Mouse (Mus musculus): ENCODE data around the gene Gnpat. TPM values are rescaled to one million over a fixed set of nuclear protein-coding genes. Genes with fewer than 3 reads are reported as not detected.

The Gnpat gene
- polyA plus RNA-seq, 1 experiment from 2014 or later, result 74.1 TPM

DNA sequence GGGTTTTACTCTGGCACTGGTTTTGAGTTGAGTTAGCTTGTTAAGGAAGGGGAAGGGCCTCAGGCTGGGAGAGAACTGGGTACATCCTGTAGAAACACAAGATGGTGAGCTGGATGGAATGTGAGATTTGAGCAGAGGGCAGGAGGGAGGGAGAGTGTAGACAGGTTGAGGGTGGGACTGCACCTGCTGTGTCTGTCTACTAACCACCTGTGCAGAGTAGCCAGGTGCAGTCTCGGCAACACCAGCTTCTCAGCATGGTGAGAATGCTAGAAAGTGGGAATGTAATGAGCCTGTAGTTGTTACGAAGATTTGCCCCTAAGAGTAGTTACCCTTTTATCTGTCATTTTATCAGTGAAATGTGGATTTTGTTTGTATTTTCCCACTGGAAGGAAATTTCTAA lies 42.6 kb downstream of the Gnpat start:
- 95% methylated on average over 2 of the region's 2 CpGs for WGBS
- ATAC-seq, result no peak
- Histone ChIP-seq H3K9ac (ENCODE audit: low read depth, low read length) (no peak overlapping the region), H3K27ac (ENCODE audit: low read length) (no peak overlapping the region), H3K4me3 (ENCODE audit: low read depth, low read length) (no peak overlapping the region), H3K9me3 (replicated peaks; ENCODE audit: control insufficient read depth, low read length, poor library complexity, severe bottlenecking) (no peaks in the 10 kb centered on the region), H3K4me2 (ENCODE audit: low read length) (no peak overlapping the region), H3K27me3 (ENCODE audit: control insufficient read depth, insufficient read depth, low read depth, low read length) (no peaks in the 10 kb centered on the region), H3K36me3 (ENCODE audit: control insufficient read depth, insufficient read depth, low read length) (peaks cover 43% of the 10 kb centered on the region), H3K4me1 (ENCODE audit: control insufficient read depth, insufficient read depth, low read length) (peaks cover 3% of the 10 kb centered on the region; the same call in 1 of the 2 replicates)

DNA sequence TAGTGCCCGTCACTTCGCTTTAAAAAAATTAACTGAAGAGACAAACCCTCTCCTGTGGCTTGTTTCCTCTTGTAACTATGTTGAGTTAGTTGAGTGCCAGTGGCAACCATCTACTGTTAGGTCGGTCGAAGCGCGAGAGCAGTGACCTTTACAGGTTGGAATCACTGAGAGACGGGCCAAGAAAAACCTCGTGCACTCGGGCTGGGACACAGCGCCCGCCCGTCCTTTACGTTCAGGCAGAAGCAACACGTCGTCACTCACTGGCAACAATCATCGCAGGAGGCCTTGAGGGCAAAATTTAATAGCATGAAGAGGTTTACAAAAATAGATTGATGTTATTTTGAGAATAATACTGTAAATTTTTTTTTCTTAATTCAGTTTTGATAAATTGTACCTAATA lies 47.1 kb downstream of the Gnpat start:
- Histone ChIP-seq H3K27me3 (ENCODE audit: control insufficient read depth, insufficient read depth, low read depth, low read length) (no peaks in the 10 kb centered on the region), H3K4me2 (ENCODE audit: low read length) (no peak overlapping the region), H3K4me3 (ENCODE audit: low read depth, low read length) (no peak overlapping the region), H3K4me1 (ENCODE audit: control insufficient read depth, insufficient read depth, low read length) (peaks cover 3% of the 10 kb centered on the region; the same call in 1 of the 2 replicates), H3K36me3 (ENCODE audit: control insufficient read depth, insufficient read depth, low read length) (peaks cover 46% of the 10 kb centered on the region), H3K9me3 (replicated peaks; ENCODE audit: control insufficient read depth, low read length, poor library complexity, severe bottlenecking) (no peaks in the 10 kb centered on the region), H3K9ac (ENCODE audit: low read depth, low read length) (no peak overlapping the region), H3K27ac (ENCODE audit: low read length) (no peak overlapping the region)
- WGBS, result 96% methylated on average over 16 of the region's 16 CpGs
- no peak for ATAC-seq

DNA sequence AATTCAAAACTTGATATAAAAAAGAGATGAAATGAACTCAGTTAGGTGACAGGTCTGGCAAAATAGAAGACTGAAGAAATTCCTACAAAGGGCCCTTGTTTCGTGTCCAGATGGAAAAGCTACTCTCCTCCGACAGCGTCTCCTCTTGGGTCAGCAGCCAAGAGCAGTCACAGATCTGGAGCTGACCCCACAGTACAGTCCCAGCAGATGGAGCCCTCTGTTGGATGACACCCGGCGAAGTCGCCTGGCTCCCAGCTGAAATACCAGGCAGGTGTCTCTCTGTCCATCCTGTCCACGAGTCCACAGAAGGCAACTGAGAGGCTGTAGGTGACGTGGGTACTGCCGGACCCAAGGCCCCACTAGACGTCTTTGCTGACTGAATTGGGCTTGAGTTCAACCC lies 47.5 kb downstream of the Gnpat start:
- no peak overlapping the region for H3K4me3 ChIP-seq (ENCODE audit: low read depth, low read length)
- peaks cover 49% of the 10 kb centered on the region for H3K36me3 ChIP-seq (ENCODE audit: control insufficient read depth, insufficient read depth, low read length)
- H3K4me1 ChIP-seq (ENCODE audit: control insufficient read depth, insufficient read depth, low read length), result peaks cover 2% of the 10 kb centered on the region; the same call in 1 of the 2 replicates
- H3K9ac ChIP-seq (ENCODE audit: low read depth, low read length), result no peak overlapping the region
- WGBS, result 90% methylated on average over 10 of the region's 10 CpGs
- H3K27me3 ChIP-seq (ENCODE audit: control insufficient read depth, insufficient read depth, low read depth, low read length), result no peaks in the 10 kb centered on the region
- H3K4me2 ChIP-seq (ENCODE audit: low read length), result no peak overlapping the region
- no peaks in the 10 kb centered on the region for H3K9me3 ChIP-seq (replicated peaks; ENCODE audit: control insufficient read depth, low read length, poor library complexity, severe bottlenecking)
- H3K27ac ChIP-seq (ENCODE audit: low read length), result no peak overlapping the region
- no peak for ATAC-seq

DNA sequence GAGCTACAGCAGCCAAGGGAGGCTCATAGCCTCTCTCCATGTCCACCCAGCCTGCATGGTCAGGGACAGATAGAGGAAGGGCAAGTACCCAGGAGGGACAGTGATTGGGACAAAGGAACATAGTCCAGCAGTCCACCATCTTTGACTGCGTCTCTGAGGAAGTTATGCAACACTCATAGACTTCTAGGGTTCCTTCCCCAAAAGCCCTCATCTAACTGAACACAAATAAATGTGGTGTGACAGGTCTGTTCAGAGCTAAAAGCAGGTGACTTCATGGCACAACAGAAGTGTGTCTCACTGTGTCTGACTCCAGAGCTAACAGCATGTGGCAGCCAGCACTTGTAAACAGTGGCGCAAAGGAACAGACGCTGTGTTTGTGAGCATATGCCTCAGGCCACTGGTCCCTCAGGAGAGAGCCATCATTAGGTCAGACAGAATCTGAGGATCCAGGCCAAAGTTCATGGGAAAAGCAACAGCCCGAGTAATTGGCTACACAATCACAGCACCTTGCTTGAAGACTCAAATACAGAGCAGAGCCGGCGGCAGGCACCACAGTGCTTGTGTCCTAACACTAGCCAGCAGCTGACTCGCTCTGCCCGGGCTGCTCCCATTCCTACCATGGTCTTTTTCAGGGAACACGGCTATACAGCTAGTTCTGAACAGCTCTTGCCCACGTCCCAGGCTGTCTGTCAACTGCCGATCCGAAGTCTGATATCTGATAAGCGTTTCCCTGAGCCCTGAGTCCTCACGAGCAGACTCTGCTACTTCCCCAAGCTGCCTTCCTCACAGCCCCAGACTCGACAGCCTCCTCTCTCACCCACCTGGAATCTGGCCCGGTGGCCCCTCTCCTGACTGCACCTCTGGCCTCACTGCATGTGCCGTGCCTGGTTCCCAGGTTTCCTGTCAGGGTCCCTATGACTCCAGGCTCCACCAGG lies 49.4 kb downstream of the Gnpat start:
- Histone ChIP-seq H3K27me3 (ENCODE audit: control insufficient read depth, insufficient read depth, low read depth, low read length) (no peaks in the 10 kb centered on the region), H3K9ac (ENCODE audit: low read depth, low read length) (no peak overlapping the region), H3K27ac (ENCODE audit: low read length) (no peak overlapping the region), H3K4me2 (ENCODE audit: low read length) (no peak overlapping the region), H3K36me3 (ENCODE audit: control insufficient read depth, insufficient read depth, low read length) (peaks cover 44% of the 10 kb centered on the region), H3K9me3 (replicated peaks; ENCODE audit: control insufficient read depth, low read length, poor library complexity, severe bottlenecking) (no peaks in the 10 kb centered on the region), H3K4me1 (ENCODE audit: control insufficient read depth, insufficient read depth, low read length) (no peaks in the 10 kb centered on the region), H3K4me3 (ENCODE audit: low read depth, low read length) (no peak overlapping the region)
- 81% methylated on average over 17 of the region's 17 CpGs for WGBS
- no peak for ATAC-seq

DNA sequence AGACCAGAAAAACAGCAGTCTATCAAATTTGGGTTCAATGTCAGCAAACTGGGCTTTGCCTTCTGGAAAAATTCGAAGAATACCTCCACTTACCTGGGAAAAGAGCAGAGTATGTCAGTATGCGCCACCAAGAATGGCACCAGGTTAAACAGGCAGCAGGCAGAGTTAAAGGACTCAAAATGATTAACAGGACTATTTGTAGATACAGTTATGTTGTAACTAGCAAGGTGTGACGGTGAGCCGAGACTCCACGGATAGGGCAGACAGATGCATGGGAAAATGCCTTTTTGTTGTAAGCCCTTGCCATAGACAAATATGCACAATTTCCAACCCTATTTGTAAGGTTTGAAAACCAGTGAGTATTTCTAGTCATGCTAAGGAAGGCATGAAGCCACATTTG lies 51.2 kb downstream of the Gnpat start:
- H3K4me3 ChIP-seq (ENCODE audit: low read depth, low read length), result no peak overlapping the region
- no peak overlapping the region for H3K9ac ChIP-seq (ENCODE audit: low read depth, low read length)
- ATAC-seq, result no peak
- H3K9me3 ChIP-seq (replicated peaks; ENCODE audit: control insufficient read depth, low read length, poor library complexity, severe bottlenecking), result no peaks in the 10 kb centered on the region
- 98% methylated on average over 5 of the region's 5 CpGs for WGBS
- H3K27ac ChIP-seq (ENCODE audit: low read length), result no peak overlapping the region
- H3K4me2 ChIP-seq (ENCODE audit: low read length), result no peak overlapping the region
- H3K27me3 ChIP-seq (ENCODE audit: control insufficient read depth, insufficient read depth, low read depth, low read length), result no peaks in the 10 kb centered on the region
- no peaks in the 10 kb centered on the region for H3K4me1 ChIP-seq (ENCODE audit: control insufficient read depth, insufficient read depth, low read length)
- peaks cover 35% of the 10 kb centered on the region for H3K36me3 ChIP-seq (ENCODE audit: control insufficient read depth, insufficient read depth, low read length)

DNA sequence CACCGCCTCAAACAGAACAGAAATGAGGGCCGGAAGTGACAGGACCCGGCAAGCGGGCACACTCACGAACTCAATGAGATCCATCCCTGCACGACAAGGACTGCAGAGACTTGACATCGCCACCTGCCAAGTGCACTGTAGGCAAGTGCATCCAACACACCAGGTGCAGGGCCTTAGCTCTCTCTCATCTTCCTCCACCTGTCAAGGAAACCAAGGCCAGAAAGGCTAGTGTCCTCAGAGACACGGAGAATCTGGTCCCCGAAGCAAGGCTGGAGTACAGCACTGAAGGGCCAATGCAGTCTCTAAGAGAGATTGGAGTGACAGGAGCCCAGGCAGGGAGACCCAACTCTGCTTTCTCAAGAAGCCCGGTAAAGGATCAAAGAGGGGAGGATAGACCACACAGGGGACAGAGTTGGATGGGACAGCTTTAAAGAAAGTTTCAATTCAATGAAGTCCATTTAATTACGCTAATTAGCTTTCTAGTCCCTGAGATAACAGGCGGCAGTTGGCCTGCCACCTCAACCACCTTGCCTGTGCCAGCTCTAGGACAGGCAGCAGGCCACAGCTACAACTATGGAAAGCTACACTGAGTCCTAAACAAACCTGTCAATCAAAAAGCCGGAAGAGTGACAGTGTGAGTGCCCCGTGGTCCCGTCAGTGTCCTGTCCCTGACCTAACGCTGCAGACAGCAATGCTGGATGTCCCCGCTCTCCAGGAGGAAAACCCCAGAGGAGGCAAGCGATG lies 55.1 kb downstream of the Gnpat start:
- no peak for ATAC-seq
- 83% methylated on average over 18 of the region's 18 CpGs for WGBS

GRCm38 (mm10) chr8:124921369-124922279 lies 58.8 kb downstream of the Gnpat start:
- Histone ChIP-seq H3K36me3 (ENCODE audit: control insufficient read depth, insufficient read depth, low read length) (no peaks in the 10 kb centered on the region), H3K9ac (ENCODE audit: low read depth, low read length) (no peak overlapping the region)
- 88% methylated on average over 18 of the region's 18 CpGs for WGBS

More for the DNA sequence above, 55.1 kb downstream of the Gnpat start:
- Histone ChIP-seq H3K4me2 (ENCODE audit: low read length) (no peak overlapping the region), H3K9me3 (replicated peaks; ENCODE audit: control insufficient read depth, low read length, poor library complexity, severe bottlenecking) (no peaks in the 10 kb centered on the region), H3K4me1 (ENCODE audit: control insufficient read depth, insufficient read depth, low read length) (peaks cover 2% of the 10 kb centered on the region; the same call in 1 of the 2 replicates), H3K4me3 (ENCODE audit: low read depth, low read length) (no peak overlapping the region), H3K36me3 (ENCODE audit: control insufficient read depth, insufficient read depth, low read length) (peaks cover 15% of the 10 kb centered on the region), H3K27ac (ENCODE audit: low read length) (no peak overlapping the region), H3K27me3 (ENCODE audit: control insufficient read depth, insufficient read depth, low read depth, low read length) (no peaks in the 10 kb centered on the region), H3K9ac (ENCODE audit: low read depth, low read length) (no peak overlapping the region)

DNA sequence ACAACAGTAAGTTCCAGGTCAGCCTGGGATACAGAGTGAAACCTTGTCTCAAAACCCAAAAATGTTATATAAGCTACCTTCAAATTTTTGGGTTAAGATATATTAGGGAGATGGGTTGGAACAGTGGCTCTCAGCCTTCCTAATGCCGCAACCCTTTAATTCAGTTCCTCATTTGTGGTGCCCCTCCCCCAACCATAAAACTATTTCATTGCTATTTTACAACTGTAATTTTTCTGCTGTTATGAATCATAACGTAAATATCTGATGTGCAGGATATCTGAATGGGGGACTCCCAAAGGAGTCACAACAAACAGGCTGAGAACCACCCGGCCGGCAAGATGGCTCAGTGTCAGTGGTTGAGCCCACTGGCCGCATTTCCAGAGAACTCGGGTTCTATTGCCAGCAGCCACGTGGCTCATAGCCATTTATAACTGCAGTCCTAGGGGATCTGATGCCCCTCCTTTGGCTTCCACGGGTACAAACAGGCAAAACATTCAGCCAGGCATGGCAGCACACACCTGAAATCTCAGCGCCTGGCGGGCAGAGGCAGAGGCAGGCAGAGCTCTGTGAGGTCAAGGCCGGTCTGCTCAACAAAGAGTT lies 59.8 kb downstream of the Gnpat start:
- H3K36me3 ChIP-seq (ENCODE audit: control insufficient read depth, insufficient read depth, low read length), result no peaks in the 10 kb centered on the region
- peaks cover 2% of the 10 kb centered on the region; the same call in 1 of the 2 replicates for H3K4me1 ChIP-seq (ENCODE audit: control insufficient read depth, insufficient read depth, low read length)
- no peaks in the 10 kb centered on the region for H3K27me3 ChIP-seq (ENCODE audit: control insufficient read depth, insufficient read depth, low read depth, low read length)
- no peak for ATAC-seq
- H3K4me3 ChIP-seq (ENCODE audit: low read depth, low read length), result no peak overlapping the region
- no peak overlapping the region for H3K4me2 ChIP-seq (ENCODE audit: low read length)
- 87% methylated on average over 11 of the region's 11 CpGs for WGBS
- H3K27ac ChIP-seq (ENCODE audit: low read length), result no peak overlapping the region
- H3K9ac ChIP-seq (ENCODE audit: low read depth, low read length), result no peak overlapping the region
- no peaks in the 10 kb centered on the region for H3K9me3 ChIP-seq (replicated peaks; ENCODE audit: control insufficient read depth, low read length, poor library complexity, severe bottlenecking)

More at GRCm38 (mm10) chr8:124921369-124922279, 58.8 kb downstream of the Gnpat start:
- Histone ChIP-seq H3K4me1 (ENCODE audit: control insufficient read depth, insufficient read depth, low read length) (peaks cover 2% of the 10 kb centered on the region; the same call in 1 of the 2 replicates), H3K27ac (ENCODE audit: low read length) (no peak overlapping the region), H3K27me3 (ENCODE audit: control insufficient read depth, insufficient read depth, low read depth, low read length) (no peaks in the 10 kb centered on the region), H3K4me3 (ENCODE audit: low read depth, low read length) (no peak overlapping the region), H3K4me2 (ENCODE audit: low read length) (no peak overlapping the region), H3K9me3 (replicated peaks; ENCODE audit: control insufficient read depth, low read length, poor library complexity, severe bottlenecking) (no peaks in the 10 kb centered on the region)
- no peak for ATAC-seq

All from midbrain, embryonic 16.5 days (tissue).